Mouse (Mus musculus) thymus, adult 2 months (tissue): ENCODE results near the gene Cryba4.

Experiments used
- CTCF ChIP-seq: fragments of 200-500 bp; IDR thresholded peaks from 2 replicates; pipeline ENCODE4 v1.5.1; 2012; ENCODE audit warnings: mild to moderate bottlenecking, control low read depth, low read length, moderate library complexity, borderline replicate concordance; ENCODE audit not compliant: control insufficient read depth, poor library complexity, insufficient read depth; ENCODE audit errors: extremely low read depth
- POLR2A ChIP-seq: fragments of 200-500 bp; IDR thresholded peaks from 2 replicates; pipeline ENCODE4 v1.6.1; 2012; ENCODE audit warnings: mild to moderate bottlenecking, low read length, control low read depth, moderate library complexity; ENCODE audit not compliant: control insufficient read depth, poor library complexity, insufficient read depth; ENCODE audit errors: extremely low read depth

DNA sequence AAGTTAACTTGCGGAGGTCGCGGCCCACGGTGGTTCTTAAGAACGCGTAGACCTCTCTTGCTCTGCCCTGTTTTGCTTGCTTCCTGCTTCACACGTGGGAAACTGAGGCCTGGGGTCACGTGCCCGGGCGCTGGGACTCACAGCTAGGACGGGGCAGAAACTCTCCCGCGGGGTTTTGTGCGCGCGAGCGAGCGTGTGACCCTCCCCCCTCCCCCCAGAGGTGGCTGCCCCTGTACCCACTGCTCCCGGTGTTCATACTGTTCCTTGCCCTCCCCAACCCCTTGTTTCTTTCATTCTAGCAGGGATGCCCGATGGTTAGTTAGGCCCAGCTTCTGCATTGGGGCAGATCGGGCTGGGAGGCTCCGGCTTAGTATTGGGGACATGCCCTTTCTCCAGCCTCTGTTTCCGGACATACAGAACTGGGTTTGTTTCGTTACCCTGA, 24.6 kb upstream of the Cryba4 start:
- no peak for TF ChIP-seq CTCF
- peak; percentile 23; the same call in 1 of the 2 replicates for TF ChIP-seq POLR2A
